Mouse (Mus musculus): ENCODE measurements around the gene Rps7.

Gene Rps7

GRCm38 (mm10) chr12:28635535-28636476, at the start of gene Rps7:
Gene Rps7 (minus strand): TSS chr12:28635953.
- DNase-seq (ENCODE audit: inconsistent age in 2 of 2, low spot score in 1 of 2), result peak; percentile 95 to 98

DNA sequence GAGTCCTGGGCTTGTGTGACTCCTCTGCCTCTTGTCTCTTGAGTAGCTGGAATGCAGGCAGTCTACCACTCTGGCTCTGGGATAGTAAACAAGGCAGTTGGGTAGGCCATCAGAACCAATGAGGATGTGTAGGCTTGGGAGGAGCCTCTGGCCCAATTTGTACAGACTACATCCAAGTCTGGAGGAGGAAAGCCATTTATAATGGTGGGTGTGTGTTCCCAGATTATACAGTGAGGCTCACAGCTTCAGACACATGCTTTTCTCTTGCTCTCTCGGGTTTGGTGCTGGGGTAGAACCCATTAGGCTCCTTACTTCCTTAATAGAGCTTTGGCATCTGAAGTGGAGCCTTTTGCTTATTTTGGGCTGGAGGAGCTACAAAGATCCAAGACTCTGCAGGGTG, 48.9 kb upstream of the Rps7 start:
- no peak for DNase-seq (ENCODE audit: inconsistent age in 2 of 2, low spot score in 1 of 2)

- DNase-seq (ENCODE audit: inconsistent age in 2 of 2, low spot score in 1 of 2), result no peak
Observed at GRCm38 (mm10) chr12:28675925-28676209, 40.1 kb upstream of the Rps7 start.

DNA sequence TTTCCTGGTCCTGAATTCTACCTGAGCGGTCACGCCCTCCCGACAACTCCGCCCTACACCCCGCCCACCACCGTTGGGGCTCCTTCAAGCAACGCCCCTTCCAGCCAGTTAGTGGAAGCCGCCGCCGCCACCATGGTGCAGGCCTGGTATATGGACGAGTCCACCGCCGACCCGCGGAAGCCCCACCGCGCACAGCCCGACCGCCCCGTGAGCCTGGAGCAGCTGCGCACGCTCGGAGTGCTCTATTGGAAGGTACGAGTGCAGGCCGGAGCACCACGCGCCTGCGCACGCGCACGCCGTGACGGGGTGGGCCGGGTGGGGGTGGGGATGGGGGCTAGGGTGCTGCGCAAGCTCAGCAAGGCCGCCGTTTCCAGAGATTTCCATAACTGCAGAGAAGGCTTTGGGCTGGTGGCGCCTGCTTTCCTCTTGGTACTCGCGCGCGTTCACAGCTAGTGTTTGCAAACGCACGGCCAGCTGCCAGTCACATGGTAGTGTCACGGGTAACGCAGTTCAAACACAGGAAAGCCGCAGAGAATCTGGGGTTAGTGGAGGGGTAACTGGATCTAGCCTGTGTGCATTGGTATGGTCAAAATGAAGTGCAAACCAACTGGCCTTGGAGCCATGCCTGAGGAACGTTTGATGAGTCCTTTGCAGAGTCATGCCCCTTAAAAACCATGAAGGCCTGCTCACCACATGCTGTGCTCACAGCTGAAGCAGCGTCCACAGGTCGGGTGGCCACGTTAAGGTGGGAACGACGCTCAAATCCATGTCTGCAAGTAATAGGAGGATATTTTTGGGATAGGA, 39.6 kb upstream of the Rps7 start, which contains the start of gene Adi1:
TSS of gene Adi1 (plus strand) at position 111 of the 804 bp plus-strand sequence.
- peak; percentile 88 to 96 for DNase-seq (ENCODE audit: inconsistent age in 2 of 2, low spot score in 1 of 2)

GRCm38 (mm10) chr12:28674038-28674720, 38.4 kb upstream of the Rps7 start:
- no peak for DNase-seq (ENCODE audit: inconsistent age in 2 of 2, low spot score in 1 of 2)

DNA sequence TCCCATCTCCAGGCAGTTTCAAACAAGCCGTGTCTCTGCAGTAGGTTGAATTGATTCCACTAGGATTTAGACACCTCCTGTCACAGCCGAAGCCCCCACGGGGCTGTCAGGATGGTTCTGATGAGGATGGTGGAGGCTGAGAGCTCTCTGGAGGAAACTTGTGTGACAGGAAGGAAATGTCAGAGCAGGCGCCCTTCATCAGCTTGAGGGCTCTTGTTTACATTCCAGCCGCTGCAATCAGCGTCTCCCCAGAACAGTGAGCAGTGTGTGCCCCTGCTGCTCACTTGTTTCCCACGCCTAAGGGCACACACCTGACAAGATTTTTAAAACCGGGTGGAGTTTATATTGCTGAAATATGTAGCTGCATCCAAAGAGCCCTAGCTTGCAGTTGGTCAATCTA, 31.5 kb upstream of the Rps7 start:
- no peak for DNase-seq (ENCODE audit: inconsistent age in 2 of 2, low spot score in 1 of 2)

- no peak for DNase-seq (ENCODE audit: inconsistent age in 2 of 2, low spot score in 1 of 2)
Observed at GRCm38 (mm10) chr12:28666734-28667133, 31.0 kb upstream of the Rps7 start.

DNA sequence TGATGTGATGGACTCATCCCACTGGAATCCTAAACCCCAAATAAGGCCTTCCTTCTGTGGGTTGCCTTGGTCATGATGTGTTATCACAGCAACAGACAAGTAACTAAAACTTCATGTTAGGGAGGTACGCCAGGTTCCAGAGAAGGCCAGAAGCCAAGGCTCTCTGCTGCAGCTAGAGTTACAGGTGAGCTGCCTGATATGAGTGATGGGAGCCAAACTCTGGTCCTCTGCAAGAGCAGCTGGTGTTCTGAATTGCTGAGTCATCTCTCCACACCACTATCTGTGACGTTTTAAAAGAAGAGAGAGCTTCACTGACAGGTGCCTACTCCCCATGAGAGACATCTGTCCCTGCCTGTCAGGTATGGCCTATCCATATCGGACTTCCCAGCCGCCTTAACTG, 26.9 kb upstream of the Rps7 start:
- no peak for DNase-seq (ENCODE audit: inconsistent age in 2 of 2, low spot score in 1 of 2)

DNA sequence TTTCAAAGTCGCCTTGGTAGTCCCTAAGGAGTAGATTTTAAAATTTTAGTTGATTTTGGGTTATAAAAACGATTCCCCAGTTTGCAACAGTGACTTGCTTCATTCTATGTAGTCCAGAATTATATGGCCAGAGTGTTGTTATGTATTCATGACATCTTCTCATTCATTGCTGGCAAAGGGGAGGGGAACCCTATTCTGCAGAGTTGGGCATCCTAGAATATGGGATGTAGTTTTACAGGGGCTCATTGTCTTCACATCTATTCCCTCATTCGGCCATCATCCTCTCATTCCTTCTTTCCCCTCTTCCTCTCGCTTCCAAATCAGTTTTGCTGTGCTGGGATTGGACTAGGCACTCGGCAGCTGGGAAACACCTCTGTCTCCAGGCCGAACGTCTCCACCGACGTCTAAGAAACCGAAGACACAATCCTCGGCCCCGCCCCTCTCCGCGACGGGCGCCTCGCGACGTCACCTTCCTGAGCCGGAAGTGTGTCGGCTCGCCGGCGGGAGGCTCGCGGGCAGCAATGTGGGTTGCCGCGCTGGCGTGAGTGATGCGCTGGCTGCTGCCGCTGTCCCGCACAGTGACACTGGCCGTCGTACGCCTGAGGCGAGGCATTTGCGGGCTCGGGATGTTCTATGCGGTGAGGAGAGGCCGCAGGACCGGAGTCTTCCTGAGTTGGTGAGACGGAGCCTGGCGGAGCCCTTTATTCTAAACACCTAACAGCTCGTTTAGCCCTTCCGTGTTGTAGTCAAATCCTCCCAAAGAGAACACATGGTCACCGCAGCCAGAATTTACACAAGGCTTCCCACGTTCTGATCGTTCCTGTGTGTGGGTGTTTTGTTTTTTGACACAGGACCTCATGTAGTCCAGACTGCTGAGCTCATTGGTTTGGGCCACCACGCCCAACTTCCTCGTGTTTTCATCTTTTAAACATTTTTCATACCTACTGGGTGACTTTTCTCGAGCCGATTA, 13.7 kb upstream of the Rps7 start, which contains the start of gene Rnaseh1:
TSS of gene Rnaseh1 (plus strand) at position 462 of the 970 bp plus-strand sequence.
- peak; percentile 91 to 96 for DNase-seq (ENCODE audit: inconsistent age in 2 of 2, low spot score in 1 of 2)

GRCm38 (mm10) chr12:28638778-28639177, 3.0 kb upstream of the Rps7 start:
- no peak for DNase-seq (ENCODE audit: inconsistent age in 2 of 2, low spot score in 1 of 2)

GRCm38 (mm10) chr12:28636543-28636942, 790 bp upstream of the Rps7 start:
- no peak for DNase-seq (ENCODE audit: inconsistent age in 2 of 2, low spot score in 1 of 2)

DNA sequence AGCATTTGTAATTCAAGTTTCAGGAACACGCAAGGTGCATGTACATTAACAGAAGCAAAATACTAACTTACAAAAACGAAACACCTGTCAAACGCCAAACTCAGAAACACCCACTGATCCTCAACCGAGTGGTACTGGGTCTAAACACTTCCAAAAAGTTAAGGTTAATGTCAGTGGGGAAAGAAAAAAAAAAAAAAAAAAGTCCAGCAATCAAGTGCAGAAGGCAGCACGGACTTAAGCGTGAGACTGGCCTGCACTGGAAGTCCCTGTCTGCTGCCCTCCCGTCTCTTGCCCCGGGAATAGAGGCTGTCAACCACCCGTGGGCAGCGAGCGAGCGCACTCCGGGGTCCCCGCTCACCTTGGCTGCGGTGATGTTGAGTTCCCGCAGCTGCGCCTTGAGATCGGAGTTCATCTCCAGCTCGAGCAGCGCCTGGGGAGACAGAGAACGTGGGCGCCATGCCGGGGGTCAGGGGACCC, 657 bp downstream of the Rps7 start:
- no peak for DNase-seq (ENCODE audit: inconsistent age in 2 of 2, low spot score in 1 of 2)

DNA sequence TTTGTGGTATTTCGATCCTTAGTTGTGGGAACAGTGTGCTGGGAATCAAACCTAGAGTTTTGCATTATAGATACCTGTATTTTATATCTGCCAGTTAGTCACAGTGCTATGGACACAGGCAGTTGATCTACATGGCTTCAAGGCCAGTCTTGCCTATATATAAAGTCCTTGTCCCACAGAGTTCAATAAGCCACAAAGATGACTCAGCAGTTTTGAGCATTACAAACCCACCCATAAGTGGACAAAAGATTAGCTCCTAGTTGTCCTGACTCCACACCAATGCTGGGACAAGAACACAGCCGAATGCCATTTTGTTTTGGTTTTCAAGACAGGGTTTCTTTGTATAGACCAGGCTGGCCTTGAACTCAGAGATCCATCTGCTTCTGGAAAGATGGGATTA, 7.3 kb downstream of the Rps7 start:
- DNase-seq (ENCODE audit: inconsistent age in 2 of 2, low spot score in 1 of 2), result no peak

GRCm38 (mm10) chr12:28627092-28627491, 8.7 kb downstream of the Rps7 start:
- no peak for DNase-seq (ENCODE audit: inconsistent age in 2 of 2, low spot score in 1 of 2)

DNA sequence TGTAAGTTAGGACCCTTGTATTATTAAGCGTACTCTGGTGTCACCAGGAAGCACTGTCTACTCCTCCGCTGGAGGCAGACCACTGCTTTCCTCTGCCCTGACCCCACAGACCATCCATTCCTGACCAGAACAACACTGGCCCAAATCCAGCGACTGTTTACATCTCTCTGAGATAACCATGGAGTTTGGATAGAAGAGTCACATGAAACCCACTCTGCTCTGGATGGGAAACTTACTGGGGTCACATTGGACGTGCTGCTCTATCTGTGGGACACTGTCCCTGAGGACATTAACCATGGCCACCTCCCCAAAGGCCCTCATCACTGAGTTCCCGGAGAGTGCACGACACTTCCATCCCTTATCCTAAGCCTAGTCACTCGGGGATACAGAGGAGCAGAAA, 10.3 kb downstream of the Rps7 start:
- DNase-seq (ENCODE audit: inconsistent age in 2 of 2, low spot score in 1 of 2), result no peak

- no peak for DNase-seq (ENCODE audit: inconsistent age in 2 of 2, low spot score in 1 of 2)
Observed at GRCm38 (mm10) chr12:28624251-28624650, 11.5 kb downstream of the Rps7 start.

GRCm38 (mm10) chr12:28623195-28623594, 12.6 kb downstream of the Rps7 start, which contains the start of gene Colec11:
Gene Colec11 (minus strand): TSS chr12:28623377.
- no peak for DNase-seq (ENCODE audit: inconsistent age in 2 of 2, low spot score in 1 of 2)

- no peak for DNase-seq (ENCODE audit: inconsistent age in 2 of 2, low spot score in 1 of 2)
Observed at GRCm38 (mm10) chr12:28622641-28623040, 13.1 kb downstream of the Rps7 start.

GRCm38 (mm10) chr12:28622167-28622532, 13.6 kb downstream of the Rps7 start:
- no peak for DNase-seq (ENCODE audit: inconsistent age in 2 of 2, low spot score in 1 of 2)

Measured in adrenal gland, adult (tissue).